Mouse (Mus musculus) kidney, postnatal 14 days (tissue): ENCODE measurements around the gene Wdcp.

Source experiments
- DNase-seq: peaks from one replicate; pipeline ENCODE4 v3.0.0; 2022; ENCODE audit warnings: mixed read lengths

The Wdcp gene

GRCm38 (mm10) chr12:4842890-4843597 lies at the start of gene Wdcp:
Wdcp (plus strand) TSS chr12:4843303.
- DNase-seq, result peak; percentile 94

DNA sequence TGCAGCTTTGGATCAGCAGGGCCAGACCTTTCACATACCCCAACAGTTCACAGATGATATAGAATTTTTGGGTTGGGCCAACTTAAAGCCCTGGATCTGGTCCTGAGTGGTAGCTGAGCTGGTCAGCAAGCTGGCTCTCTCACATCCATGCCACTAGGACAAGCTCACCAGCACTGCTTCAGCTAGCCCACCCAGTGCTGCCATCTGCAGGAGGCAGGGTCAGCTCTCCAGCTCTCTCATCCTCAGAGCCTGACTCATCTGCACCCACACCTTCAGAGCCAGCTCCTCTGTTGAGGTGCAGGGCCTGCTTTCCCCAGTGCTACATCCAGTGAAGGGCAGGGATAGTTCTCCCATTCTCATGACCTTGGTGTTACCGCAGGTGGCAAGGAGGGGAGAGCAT lies 49.4 kb upstream of the Wdcp start:
- DNase-seq, result no peak

GRCm38 (mm10) chr12:4797471-4797870 lies 45.6 kb upstream of the Wdcp start:
- DNase-seq, result peak; percentile 0

DNA sequence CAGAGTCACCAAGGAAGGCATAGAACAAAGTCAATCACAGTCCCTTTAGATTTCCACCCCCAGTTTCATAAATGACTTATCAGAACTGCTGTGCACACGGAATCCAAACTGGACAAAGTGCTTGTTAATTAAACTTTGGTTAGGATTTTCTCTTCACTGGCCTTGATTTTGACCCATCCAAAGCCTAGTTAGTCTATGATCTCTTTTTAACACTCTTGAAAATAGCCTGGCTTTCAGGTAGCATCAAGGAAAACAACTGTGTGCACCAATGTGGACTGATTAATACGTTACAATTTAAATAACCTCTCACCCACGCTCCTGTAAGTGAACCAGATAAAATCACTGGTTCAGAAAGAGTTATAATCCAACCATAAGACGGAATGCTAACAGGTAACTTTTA lies 32.1 kb upstream of the Wdcp start:
- DNase-seq, result no peak

DNA sequence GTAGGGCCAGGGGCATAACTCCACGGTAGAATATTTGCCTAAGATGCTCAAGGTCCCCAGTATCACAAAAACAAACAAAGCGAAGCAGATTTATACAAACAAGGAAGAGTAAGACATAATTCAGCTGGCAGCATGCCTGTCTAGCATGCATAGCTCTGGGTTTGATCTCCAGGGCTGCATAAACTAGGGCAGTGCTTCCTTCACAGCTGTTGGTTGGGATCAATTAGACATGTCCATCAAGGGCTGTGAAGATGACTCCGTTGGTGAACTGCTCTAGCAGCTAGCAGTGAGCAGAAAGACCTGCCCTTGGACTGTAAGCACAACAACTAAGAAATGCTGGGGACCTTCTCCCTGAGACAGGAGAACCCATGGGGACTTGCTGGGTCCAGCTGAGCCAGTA lies 31.4 kb upstream of the Wdcp start:
- DNase-seq, result no peak

GRCm38 (mm10) chr12:4813636-4814035 lies 29.5 kb upstream of the Wdcp start:
- DNase-seq, result no peak

GRCm38 (mm10) chr12:4816680-4817360 lies 26.3 kb upstream of the Wdcp start:
- no peak for DNase-seq

DNA sequence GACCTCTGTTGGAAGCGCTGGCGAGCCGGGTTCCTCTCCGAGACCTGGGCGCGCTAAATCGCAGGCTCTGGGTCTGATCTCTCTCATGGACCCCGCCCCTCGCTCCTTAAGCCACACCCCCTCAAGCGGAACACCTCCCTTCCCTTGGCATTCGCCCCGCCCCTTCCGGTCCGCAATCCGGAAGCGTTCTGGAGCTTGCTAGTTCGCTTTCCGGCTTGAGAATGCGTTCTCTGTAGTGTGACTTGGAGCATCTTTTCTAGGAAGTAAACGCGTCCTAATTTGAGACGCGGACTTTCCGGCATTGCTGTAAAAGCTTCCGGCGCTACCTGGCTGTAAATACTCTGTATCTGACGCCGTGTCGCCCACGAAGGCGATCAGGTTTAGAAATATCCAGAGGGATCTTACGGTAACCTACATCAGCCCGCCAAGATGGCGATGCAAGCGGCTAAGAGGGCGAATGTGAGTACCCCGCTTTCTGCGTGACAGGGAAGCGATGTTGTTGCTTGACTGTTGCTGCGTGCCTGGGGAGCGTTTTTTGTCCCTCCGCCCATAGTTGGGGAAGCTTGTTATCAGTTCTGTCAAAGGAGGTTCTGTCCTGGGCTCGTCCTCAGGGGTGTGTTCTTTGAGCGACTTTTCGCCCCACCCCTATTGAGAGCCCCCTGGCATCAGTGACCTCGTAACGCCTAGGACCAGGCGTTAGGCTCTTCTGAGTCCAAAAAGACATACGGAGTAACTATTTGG lies 25.6 kb upstream of the Wdcp start, which contains the start of gene Sf3b6:
Gene Sf3b6 (plus strand): TSS at position 184 of the 741 bp plus-strand sequence.
- DNase-seq, result peak; percentile 98

- DNase-seq, result no peak
Measured at GRCm38 (mm10) chr12:4827256-4827655, 15.8 kb upstream of the Wdcp start.

DNA sequence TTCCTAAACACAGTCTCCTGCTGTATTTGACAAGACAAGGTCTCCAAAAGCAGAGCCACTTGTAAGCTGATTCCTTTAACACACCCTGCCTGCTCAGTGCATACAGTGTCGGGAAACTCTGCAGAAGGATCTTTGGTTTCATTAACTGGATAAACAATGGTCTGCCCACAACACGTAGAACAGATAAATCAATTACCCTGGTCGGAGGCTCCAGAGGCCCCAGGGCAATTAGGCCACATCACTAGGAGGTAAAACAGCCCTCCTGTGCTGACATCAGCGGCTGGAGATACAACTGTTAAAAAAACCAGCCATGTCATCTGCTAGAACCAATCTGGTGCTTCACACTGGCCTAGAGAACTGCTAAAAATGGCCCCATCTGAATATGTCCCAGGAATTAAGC lies 6.1 kb upstream of the Wdcp start:
- DNase-seq, result no peak

GRCm38 (mm10) chr12:4840010-4840409 lies 3.1 kb upstream of the Wdcp start:
- DNase-seq, result no peak

GRCm38 (mm10) chr12:4840741-4841140 lies 2.4 kb upstream of the Wdcp start:
- no peak for DNase-seq

- peak; percentile 78 for DNase-seq
Measured at GRCm38 (mm10) chr12:4841392-4841887, 1.7 kb upstream of the Wdcp start, which contains the start of gene Fkbp1b. Fkbp1b (minus strand) TSS chr12:4841591.

DNA sequence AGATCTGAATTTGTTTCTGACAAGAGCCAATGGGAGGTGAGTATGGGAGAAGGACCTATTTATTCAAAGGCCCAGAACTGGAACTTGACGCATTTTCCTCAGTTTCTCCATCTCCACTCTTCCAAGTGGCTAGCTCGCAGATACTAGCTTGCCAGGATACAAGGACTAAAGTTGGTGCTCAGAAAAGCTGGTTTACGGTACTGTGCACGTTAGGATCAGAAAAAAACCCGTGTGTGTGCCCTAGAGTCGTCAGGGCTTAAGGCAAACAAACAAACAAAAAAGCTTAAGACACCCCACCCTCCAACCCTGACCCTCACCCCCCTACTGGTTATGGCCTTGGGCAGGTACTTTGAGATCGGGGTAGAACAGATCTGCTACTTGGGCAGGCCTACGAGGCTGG lies 647 bp upstream of the Wdcp start:
- DNase-seq, result no peak

- peak; percentile 54 for DNase-seq
Measured at GRCm38 (mm10) chr12:4843741-4844140, 638 bp downstream of the Wdcp start.

GRCm38 (mm10) chr12:4856160-4856559 lies 13.1 kb downstream of the Wdcp start:
- DNase-seq, result no peak

DNA sequence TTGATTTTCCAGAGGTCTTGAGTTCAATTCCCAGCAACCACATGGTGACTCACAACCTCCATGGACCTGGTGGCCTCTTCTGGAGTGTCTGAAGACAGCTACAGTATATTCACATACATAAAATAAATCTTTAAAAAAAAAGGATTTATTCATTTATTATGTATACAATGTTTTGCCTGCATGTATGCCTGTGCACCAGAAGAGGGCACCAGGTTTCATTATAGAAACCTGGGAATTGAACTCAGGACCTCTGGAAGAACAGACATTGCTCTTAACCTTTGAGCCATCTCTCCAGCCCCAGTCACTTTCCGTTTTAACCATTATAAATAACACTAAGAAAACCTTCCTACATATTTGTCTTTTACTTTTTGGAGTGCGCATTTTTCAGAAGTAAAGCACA lies 13.7 kb downstream of the Wdcp start:
- no peak for DNase-seq

GRCm38 (mm10) chr12:4859241-4859914 lies 16.3 kb downstream of the Wdcp start:
- no peak for DNase-seq

DNA sequence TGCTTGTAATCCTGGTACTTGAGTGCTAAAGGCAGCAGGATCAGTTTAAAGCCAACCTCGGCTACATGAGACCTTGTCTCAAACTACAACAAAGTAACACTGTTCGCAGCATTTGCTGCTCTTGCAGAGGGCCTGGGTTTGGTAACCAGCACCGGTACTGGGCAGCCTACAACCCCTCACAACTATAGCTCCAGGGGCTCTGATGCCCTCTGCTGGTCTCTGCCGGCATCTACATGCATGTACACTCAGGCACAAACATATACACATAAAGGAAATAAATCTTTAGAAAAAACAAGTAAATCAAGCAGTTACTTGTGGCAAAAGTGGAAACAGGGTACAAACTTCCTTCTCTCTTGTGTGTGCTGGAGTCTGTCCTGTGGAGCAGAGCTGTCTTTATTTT lies 19.6 kb downstream of the Wdcp start:
- no peak for DNase-seq

DNA sequence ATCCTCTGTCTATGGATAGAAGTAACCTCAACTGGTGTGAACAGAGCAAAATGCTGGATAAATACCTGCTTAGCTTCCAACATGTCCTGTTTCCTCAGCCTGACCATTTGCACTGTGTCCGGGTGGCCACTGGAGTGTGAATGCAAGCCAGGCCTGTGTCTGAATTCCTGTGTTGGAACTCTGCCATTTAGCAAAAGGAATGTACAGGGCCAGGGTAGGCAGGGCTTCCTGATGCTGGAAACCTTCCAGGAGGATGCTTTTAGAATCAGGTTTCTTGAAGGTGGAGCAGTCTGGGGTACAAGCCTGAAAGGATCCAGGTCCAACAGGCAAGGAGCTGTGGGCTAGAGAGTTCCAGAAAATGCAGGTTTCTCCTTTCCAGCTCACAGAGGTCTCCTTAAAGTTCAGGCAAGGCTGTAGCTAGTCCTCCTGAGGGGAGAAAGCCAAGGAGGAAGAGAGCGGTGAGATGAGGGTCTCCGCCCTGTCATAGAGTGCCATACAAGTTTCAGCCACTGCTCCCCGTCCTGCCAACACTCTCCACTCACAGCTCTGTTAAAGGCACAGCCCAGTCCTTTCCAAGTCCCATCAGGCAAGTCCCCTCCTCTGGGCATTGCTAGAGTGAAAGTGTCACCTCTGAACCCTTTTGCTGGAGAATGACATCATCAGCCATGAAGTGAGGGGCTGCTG lies 20.7 kb downstream of the Wdcp start:
- DNase-seq, result peak; percentile 89

GRCm38 (mm10) chr12:4864338-4864690 lies 21.2 kb downstream of the Wdcp start:
- no peak for DNase-seq

DNA sequence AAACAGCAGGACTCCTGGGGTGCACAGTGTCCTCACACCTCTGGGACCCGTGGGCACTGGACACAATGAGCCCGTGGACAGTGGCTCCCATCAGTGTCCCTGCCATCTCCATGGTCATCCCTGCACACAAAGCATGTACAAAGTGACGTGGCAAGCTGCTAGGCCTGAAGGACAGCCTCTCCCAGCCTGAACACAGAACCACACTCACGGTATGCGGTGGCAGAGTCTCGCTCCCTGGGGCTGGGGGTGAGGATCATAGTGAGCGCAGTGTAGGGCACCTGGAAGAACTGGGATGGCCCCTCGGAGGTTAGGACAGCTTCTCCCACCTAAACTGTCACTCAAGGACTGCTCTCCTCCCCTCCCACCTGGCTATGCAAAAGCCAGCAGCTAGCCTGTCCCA lies 25.8 kb downstream of the Wdcp start:
- no peak for DNase-seq
